Mouse (Mus musculus) cerebellum, adult 9-10 months (tissue): Measurements from ENCODE around the gene Hpgds.

Experiments
- DNase-seq: peaks from one replicate; pipeline ENCODE4 v3.0.0; 2022

The Hpgds gene

GRCm38 (mm10) chr6:65144621-65145205 lies at the start of gene Hpgds:
Hpgds (minus strand) TSS chr6:65144908.
- no peak for DNase-seq

GRCm38 (mm10) chr6:65164977-65165376 lies 20.3 kb upstream of the Hpgds start:
- no peak for DNase-seq

GRCm38 (mm10) chr6:65164137-65164536 lies 19.4 kb upstream of the Hpgds start:
- DNase-seq: no peak

GRCm38 (mm10) chr6:65159381-65159942 lies 14.8 kb upstream of the Hpgds start:
- no peak for DNase-seq

- peak; percentile 82 for DNase-seq
Observed at GRCm38 (mm10) chr6:65157042-65157441, 12.3 kb upstream of the Hpgds start.

GRCm38 (mm10) chr6:65153570-65153969 lies 8.9 kb upstream of the Hpgds start:
- DNase-seq: no peak

- no peak for DNase-seq
Observed at GRCm38 (mm10) chr6:65150703-65151102, 6.0 kb upstream of the Hpgds start.

- no peak for DNase-seq
Observed at GRCm38 (mm10) chr6:65146363-65146762, 1.7 kb upstream of the Hpgds start.

- no peak for DNase-seq
Observed at GRCm38 (mm10) chr6:65142316-65142715, 2.4 kb downstream of the Hpgds start.

GRCm38 (mm10) chr6:65140750-65141243 lies 3.9 kb downstream of the Hpgds start:
- DNase-seq: no peak

GRCm38 (mm10) chr6:65140082-65140749 lies 4.5 kb downstream of the Hpgds start:
- no peak for DNase-seq

- DNase-seq: no peak
Observed at GRCm38 (mm10) chr6:65138243-65138642, 6.5 kb downstream of the Hpgds start.

GRCm38 (mm10) chr6:65137802-65138201 lies 6.9 kb downstream of the Hpgds start:
- no peak for DNase-seq

GRCm38 (mm10) chr6:65132376-65132775 lies 12.3 kb downstream of the Hpgds start:
- DNase-seq: no peak

GRCm38 (mm10) chr6:65126074-65126726 lies 18.5 kb downstream of the Hpgds start:
- DNase-seq: peak; percentile 43

- DNase-seq: no peak
Observed at GRCm38 (mm10) chr6:65117540-65117939, 27.2 kb downstream of the Hpgds start.

- DNase-seq: no peak
Observed at GRCm38 (mm10) chr6:65114902-65115301, 29.8 kb downstream of the Hpgds start.

GRCm38 (mm10) chr6:65079139-65079538 lies 65.6 kb downstream of the Hpgds start:
- no peak for DNase-seq

- DNase-seq: peak; percentile 9
Observed at GRCm38 (mm10) chr6:65075201-65075600, 69.5 kb downstream of the Hpgds start.
